Mouse (Mus musculus): Measurements from ENCODE around the gene Hp. TPM values are rescaled to one million over a fixed set of nuclear protein-coding genes. Genes with fewer than 3 reads are reported as not detected.

Hp gene
- total and polyA plus RNA-seq, 2 experiments: 2,327 to 2,600 TPM

DNA sequence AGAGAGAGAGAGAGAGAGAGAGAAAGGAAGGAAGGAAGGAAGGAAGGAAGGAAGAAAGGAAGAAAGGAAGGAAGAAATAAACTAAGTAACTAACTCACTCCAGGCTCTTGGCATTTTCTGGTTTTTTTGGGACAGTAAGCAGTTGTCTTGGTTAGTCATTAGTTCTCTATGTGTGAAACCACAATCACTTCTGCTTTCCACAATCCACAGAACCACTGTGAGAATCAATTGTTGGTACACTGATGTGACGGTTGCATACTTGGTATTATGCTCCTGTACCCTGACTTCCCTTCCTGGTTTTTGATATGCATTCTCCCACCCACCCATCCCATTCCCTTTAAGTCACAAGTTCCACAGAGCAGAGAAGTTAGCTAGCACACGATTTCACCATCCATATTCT, 15.1 kb downstream of the Hp start:
- peaks cover 4% of the 10 kb centered on the region for H3K79me2 ChIP-seq (ENCODE audit: control insufficient read depth, insufficient read depth, low read length)
- DNase-seq (ENCODE audit: extremely low read depth, low read depth, low spot score): no peak
- WGBS: 60% methylated on average over 2 of the region's 2 CpGs
- H3K36me3 ChIP-seq (ENCODE audit: control insufficient read depth, insufficient read depth, low read length): peaks cover 17% of the 10 kb centered on the region
- no peaks in the 10 kb centered on the region for H3K27me3 ChIP-seq (ENCODE audit: control insufficient read depth, insufficient read depth, low read length)
- no peak for TF ChIP-seq CTCF (IDR thresholded peaks at IDR 0.05; ENCODE audit: low read depth, low read length)
- TF ChIP-seq POLR2A (IDR thresholded peaks at IDR 0.05; ENCODE audit: extremely low read depth, insufficient read depth, low read length): no peak
- H3K9ac ChIP-seq (ENCODE audit: low read depth, low read length): no peak overlapping the region
- no peak overlapping the region for H3K27ac ChIP-seq (replicated peaks; ENCODE audit: insufficient read depth, low read depth, low read length)
- no peak overlapping the region for H3K4me3 ChIP-seq (ENCODE audit: insufficient read depth, low read depth, low read length)
- peaks cover 9% of the 10 kb centered on the region; the same call in 1 of the 2 replicates for H3K4me1 ChIP-seq (ENCODE audit: control insufficient read depth, insufficient read depth, low read length)

DNA sequence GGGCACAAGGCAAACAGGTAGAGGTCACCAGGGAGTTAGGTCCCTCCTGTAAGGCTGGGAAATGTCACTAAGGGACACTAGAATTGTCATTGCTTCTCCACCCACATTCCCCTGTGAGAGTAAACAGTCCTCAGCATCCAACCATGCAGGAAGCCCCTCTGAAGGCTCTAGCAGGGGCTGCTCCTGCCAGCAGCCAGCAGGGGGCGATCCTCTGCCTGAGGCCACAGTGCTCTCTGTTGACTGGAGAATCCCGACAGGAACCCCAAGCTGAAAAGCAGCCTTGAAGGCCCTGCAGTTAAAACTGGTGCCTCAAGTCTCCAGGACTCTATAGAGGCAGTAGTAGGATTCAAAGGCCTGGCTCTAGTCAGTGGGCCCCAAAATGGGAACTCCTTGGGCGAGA, 27.3 kb downstream of the Hp start:
- no peak overlapping the region for H3K9ac ChIP-seq (ENCODE audit: low read depth, low read length)
- H3K27me3 ChIP-seq (ENCODE audit: control insufficient read depth, insufficient read depth, low read length): no peaks in the 10 kb centered on the region
- WGBS: 54% methylated on average over 3 of the region's 3 CpGs
- H3K27ac ChIP-seq (replicated peaks; ENCODE audit: insufficient read depth, low read depth, low read length): no peak overlapping the region
- TF ChIP-seq POLR2A (IDR thresholded peaks at IDR 0.05; ENCODE audit: extremely low read depth, insufficient read depth, low read length) (no peak), CTCF (IDR thresholded peaks at IDR 0.05; ENCODE audit: low read depth, low read length) (peak; percentile 70)
- peaks cover 36% of the 10 kb centered on the region for H3K36me3 ChIP-seq (ENCODE audit: control insufficient read depth, insufficient read depth, low read length)
- H3K4me1 ChIP-seq (ENCODE audit: control insufficient read depth, insufficient read depth, low read length): no peaks in the 10 kb centered on the region
- no peak for DNase-seq (ENCODE audit: extremely low read depth, low read depth, low spot score)
- no peaks in the 10 kb centered on the region for H3K79me2 ChIP-seq (ENCODE audit: control insufficient read depth, insufficient read depth, low read length)
- H3K4me3 ChIP-seq (ENCODE audit: insufficient read depth, low read depth, low read length): no peak overlapping the region

DNA sequence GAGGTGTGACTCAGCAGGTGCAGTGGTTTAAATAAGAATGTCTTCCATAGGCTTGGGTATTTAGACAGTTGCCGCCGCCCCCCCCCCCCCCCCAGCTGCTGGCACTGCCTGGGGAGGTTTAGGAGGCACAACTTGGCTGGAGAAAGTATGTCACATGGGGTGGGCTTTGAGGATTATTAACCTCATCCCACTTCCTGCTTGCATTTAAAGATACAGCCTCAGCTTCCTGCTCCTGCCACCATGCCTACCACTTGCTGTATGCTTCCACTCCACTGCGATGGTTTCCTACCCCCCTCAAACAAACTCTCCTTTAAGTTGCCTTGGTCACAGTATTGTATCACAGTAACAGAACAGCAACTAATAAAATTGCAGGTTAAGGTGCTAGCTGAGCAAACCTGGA, 34.9 kb downstream of the Hp start:
- no peaks in the 10 kb centered on the region for H3K4me1 ChIP-seq (ENCODE audit: control insufficient read depth, insufficient read depth, low read length)
- H3K9ac ChIP-seq (ENCODE audit: low read depth, low read length): no peak overlapping the region
- DNase-seq (ENCODE audit: extremely low read depth, low read depth, low spot score): no peak
- peaks cover 3% of the 10 kb centered on the region; the same call in 1 of the 2 replicates for H3K36me3 ChIP-seq (ENCODE audit: control insufficient read depth, insufficient read depth, low read length)
- TF ChIP-seq POLR2A (IDR thresholded peaks at IDR 0.05; ENCODE audit: extremely low read depth, insufficient read depth, low read length) (no peak), CTCF (IDR thresholded peaks at IDR 0.05; ENCODE audit: low read depth, low read length) (no peak)
- no peaks in the 10 kb centered on the region for H3K27me3 ChIP-seq (ENCODE audit: control insufficient read depth, insufficient read depth, low read length)
- WGBS: 46% methylated on average over 3 of the region's 3 CpGs
- H3K79me2 ChIP-seq (ENCODE audit: control insufficient read depth, insufficient read depth, low read length): no peaks in the 10 kb centered on the region
- no peak overlapping the region for H3K4me3 ChIP-seq (ENCODE audit: insufficient read depth, low read depth, low read length)
- no peak overlapping the region for H3K27ac ChIP-seq (replicated peaks; ENCODE audit: insufficient read depth, low read depth, low read length)

DNA sequence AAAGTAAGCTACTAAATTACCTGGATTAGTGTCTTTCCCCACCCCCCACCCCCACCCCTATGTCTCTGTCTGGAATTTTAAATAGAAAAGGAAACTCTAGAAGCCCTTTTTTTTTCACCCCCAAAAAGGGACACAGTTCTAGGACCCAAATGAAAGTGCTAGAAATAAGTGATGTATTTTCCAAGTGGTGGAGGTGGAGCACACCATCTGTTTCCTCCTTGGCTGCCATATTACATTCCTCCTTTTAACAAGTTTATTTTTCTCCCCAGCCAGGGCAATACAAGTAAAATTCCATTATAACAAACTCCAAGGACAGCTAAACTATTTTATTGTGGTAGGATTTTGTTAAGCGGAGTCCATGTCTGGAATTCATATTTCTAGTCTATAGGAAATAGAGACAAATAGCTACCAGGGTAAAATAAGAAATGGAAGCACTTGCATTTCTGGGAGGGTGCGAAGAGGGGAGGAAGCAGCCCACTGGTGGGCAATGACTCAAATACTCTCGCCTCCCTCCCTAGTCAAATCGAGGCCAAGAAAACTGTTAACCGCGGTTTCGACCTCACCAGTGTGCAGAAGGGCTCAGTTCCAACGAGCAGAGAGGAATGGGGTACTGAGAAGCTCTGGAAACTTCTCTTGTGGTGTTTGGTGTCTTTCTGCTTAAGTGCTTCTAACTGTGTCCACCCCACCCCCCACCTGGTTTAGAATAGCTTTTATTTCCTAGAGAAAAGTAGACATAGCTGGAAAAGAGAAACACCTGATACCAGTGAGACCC, 36.0 kb downstream of the Hp start:
- H3K9ac ChIP-seq (ENCODE audit: low read depth, low read length): no peak overlapping the region
- no peaks in the 10 kb centered on the region for H3K79me2 ChIP-seq (ENCODE audit: control insufficient read depth, insufficient read depth, low read length)
- no peak for DNase-seq (ENCODE audit: extremely low read depth, low read depth, low spot score)
- H3K4me3 ChIP-seq (ENCODE audit: insufficient read depth, low read depth, low read length): no peak overlapping the region
- TF ChIP-seq CTCF (IDR thresholded peaks at IDR 0.05; ENCODE audit: low read depth, low read length) (no peak), POLR2A (IDR thresholded peaks at IDR 0.05; ENCODE audit: extremely low read depth, insufficient read depth, low read length) (no peak)
- H3K36me3 ChIP-seq (ENCODE audit: control insufficient read depth, insufficient read depth, low read length): no peaks in the 10 kb centered on the region
- H3K27me3 ChIP-seq (ENCODE audit: control insufficient read depth, insufficient read depth, low read length): no peaks in the 10 kb centered on the region
- WGBS: 79% methylated on average over 8 of the region's 8 CpGs
- H3K4me1 ChIP-seq (ENCODE audit: control insufficient read depth, insufficient read depth, low read length): no peaks in the 10 kb centered on the region
- no peak overlapping the region for H3K27ac ChIP-seq (replicated peaks; ENCODE audit: insufficient read depth, low read depth, low read length)

DNA sequence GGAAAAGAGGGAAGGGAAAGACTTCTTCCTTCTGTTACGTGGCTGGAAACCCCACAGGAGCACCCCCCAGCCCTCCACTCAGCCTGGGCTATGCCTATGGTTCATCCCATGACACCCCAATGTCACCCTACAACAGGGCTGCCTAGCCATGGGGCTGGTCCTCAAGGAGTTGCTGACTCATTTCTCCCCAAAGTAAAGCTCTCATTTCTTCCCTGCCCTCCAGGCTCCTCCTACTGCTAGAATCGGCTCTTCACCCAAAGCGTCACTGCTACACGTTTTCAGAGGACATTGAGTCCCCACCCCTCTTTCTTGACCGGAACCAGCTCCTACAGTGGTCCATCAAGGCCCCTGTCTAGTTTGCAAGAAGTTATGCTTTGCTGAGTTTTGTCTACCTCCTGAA, 36.8 kb downstream of the Hp start:
- no peak for DNase-seq (ENCODE audit: extremely low read depth, low read depth, low spot score)
- no peak for TF ChIP-seq CTCF (IDR thresholded peaks at IDR 0.05; ENCODE audit: low read depth, low read length)
- TF ChIP-seq POLR2A (IDR thresholded peaks at IDR 0.05; ENCODE audit: extremely low read depth, insufficient read depth, low read length): no peak
- WGBS: 77% methylated on average over 5 of the region's 5 CpGs
- Histone ChIP-seq H3K27me3 (ENCODE audit: control insufficient read depth, insufficient read depth, low read length) (no peaks in the 10 kb centered on the region), H3K4me3 (ENCODE audit: insufficient read depth, low read depth, low read length) (no peak overlapping the region), H3K9ac (ENCODE audit: low read depth, low read length) (no peak overlapping the region), H3K27ac (replicated peaks; ENCODE audit: insufficient read depth, low read depth, low read length) (no peak overlapping the region), H3K4me1 (ENCODE audit: control insufficient read depth, insufficient read depth, low read length) (no peaks in the 10 kb centered on the region), H3K36me3 (ENCODE audit: control insufficient read depth, insufficient read depth, low read length) (no peaks in the 10 kb centered on the region), H3K79me2 (ENCODE audit: control insufficient read depth, insufficient read depth, low read length) (no peaks in the 10 kb centered on the region)

DNA sequence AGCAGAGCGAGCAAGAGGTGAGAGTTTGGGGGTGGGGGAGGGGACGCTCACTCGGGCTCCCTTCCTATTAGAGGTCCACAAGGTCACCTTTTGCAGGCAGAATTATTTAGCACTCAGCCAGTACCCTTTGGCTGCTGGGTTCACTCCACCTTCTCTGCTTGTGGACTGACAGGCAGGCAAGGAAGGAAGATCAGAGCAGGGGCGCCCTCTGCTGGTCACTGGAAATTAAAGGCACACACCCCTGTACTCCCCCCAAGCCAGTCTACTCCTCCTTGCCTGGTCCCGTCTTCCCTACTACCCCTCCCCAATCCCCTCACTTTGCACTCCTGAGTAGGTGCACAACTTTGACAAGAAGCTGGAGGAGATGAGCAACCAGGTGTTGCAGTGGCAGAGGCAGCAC, 42.3 kb downstream of the Hp start:
- no peak overlapping the region for H3K9ac ChIP-seq (ENCODE audit: low read depth, low read length)
- H3K27me3 ChIP-seq (ENCODE audit: control insufficient read depth, insufficient read depth, low read length): no peaks in the 10 kb centered on the region
- no peak overlapping the region for H3K4me3 ChIP-seq (ENCODE audit: insufficient read depth, low read depth, low read length)
- peak; percentile 37 for DNase-seq (ENCODE audit: extremely low read depth, low read depth, low spot score)
- H3K27ac ChIP-seq (replicated peaks; ENCODE audit: insufficient read depth, low read depth, low read length): no peak overlapping the region
- H3K36me3 ChIP-seq (ENCODE audit: control insufficient read depth, insufficient read depth, low read length): no peaks in the 10 kb centered on the region
- 8% methylated on average over 5 of the region's 5 CpGs for WGBS
- H3K4me1 ChIP-seq (ENCODE audit: control insufficient read depth, insufficient read depth, low read length): no peaks in the 10 kb centered on the region
- TF ChIP-seq POLR2A (IDR thresholded peaks at IDR 0.05; ENCODE audit: extremely low read depth, insufficient read depth, low read length): no peak
- peak; percentile 83 for TF ChIP-seq CTCF (IDR thresholded peaks at IDR 0.05; ENCODE audit: low read depth, low read length)
- no peaks in the 10 kb centered on the region for H3K79me2 ChIP-seq (ENCODE audit: control insufficient read depth, insufficient read depth, low read length)
